Mouse (Mus musculus): ENCODE measurements around the gene Elovl3. TPM values are rescaled to one million over a fixed set of nuclear protein-coding genes. Genes with fewer than 3 reads are reported as not detected.

Elovl3 gene
- total RNA-seq, 2 experiments from 2014 or later: 5.1 TPM; not detected in 1

Other genes starting within 250 kb of the Elovl3 start
- gene Armh3, start 133.4 kb upstream of the Elovl3 start, total RNA-seq (2021): 10 to 100 TPM; 16.2 to 17.2 TPM
- gene Hps6, start 128.4 kb upstream of the Elovl3 start, total RNA-seq (2021): 1 to 10 TPM; 5.0 to 5.1 TPM
- 10 to 100 TPM; 14.2 to 14.9 TPM for gene Pprc1, start 87.0 kb upstream of the Elovl3 start, total RNA-seq (2021)
- gene Ldb1, start 86.7 kb upstream of the Elovl3 start, total RNA-seq (2021): 10 to 100 TPM; 35.2 to 37.3 TPM
- gene Nolc1, start 56.0 kb upstream of the Elovl3 start, total RNA-seq (2021): 10 to 100 TPM; 17.9 to 19.1 TPM
- 1 to 10 TPM; 1.1 to 1.3 TPM for gene Pitx3, start 16.4 kb downstream of the Elovl3 start, total RNA-seq (2021)
- 10 to 100 TPM; 38.4 to 41.8 TPM for gene Gbf1, start 20.6 kb downstream of the Elovl3 start, total RNA-seq (2021)
- 10 to 100 TPM; 19.7 to 22.1 TPM for gene Nfkb2, start 172.4 kb downstream of the Elovl3 start, total RNA-seq (2021)
- under 1 TPM; 0.51 to 0.60 TPM for gene Psd, start 195.3 kb downstream of the Elovl3 start, total RNA-seq (2021)
- 1 to 10 TPM; 6.5 to 6.9 TPM for gene Fbxl15, start 196.3 kb downstream of the Elovl3 start, total RNA-seq (2021)
- gene Cuedc2, start 206.8 kb downstream of the Elovl3 start, total RNA-seq (2021): 10 to 100 TPM; 91.4 to 92.1 TPM
- gene Mfsd13a, start 209.2 kb downstream of the Elovl3 start, total RNA-seq (2021): 1 to 10 TPM; 3.7 to 4.0 TPM
- gene 2310034G01Rik, start 218.4 kb downstream of the Elovl3 start, total RNA-seq (2021): under 1 TPM; 0.69 TPM

Data from heart, adult 18-20 months (tissue).